Comparison of ENCODE assay signal across 8 mouse cellular contexts in the genomic region with DNA sequence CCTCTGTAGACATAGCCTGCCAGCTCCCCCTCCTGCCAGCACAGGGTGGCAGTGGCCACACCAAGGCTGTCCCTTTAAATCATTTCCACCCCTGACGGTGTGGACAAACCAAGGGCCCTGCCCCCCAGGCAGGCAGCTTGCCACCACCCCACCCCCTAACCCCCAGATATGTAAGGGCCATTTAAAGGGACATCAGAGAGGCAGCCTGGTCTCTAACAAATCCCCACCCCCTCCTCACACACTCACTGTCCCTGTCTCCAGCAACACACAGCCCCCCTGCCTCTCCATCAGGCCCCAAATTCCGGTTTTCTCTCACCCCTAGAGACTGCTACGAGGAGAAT. TPM values are rescaled to one million over a fixed set of nuclear protein-coding genes. Genes with fewer than 3 reads are reported as not detected.
DNase-seq lines count a peak whose midpoint lies in the region; ATAC-seq and TF ChIP-seq lines count a peak whose summit lies in the region.

No protein-coding gene starts in this region.

- H3K4me2 ChIP-seq in forebrain, embryonic 13.5 days = peak overlapping the region; percentile 99
- H3K4me2 ChIP-seq in limb, embryonic 12.5 days = peak overlapping the region; percentile 99
- H3K4me2 ChIP-seq in midbrain, postnatal 0 days (ENCODE audit: low read depth, low read length, poor library complexity, severe bottlenecking) = peak overlapping the region; percentile 94

- peak overlapping the region; percentile 97 for H3K9ac ChIP-seq in forebrain, embryonic 13.5 days
- H3K9ac ChIP-seq in limb, embryonic 12.5 days (replicated peaks) = peak overlapping the region; percentile 98
- peak overlapping the region; percentile 98 for H3K9ac ChIP-seq in midbrain, postnatal 0 days (replicated peaks; ENCODE audit: low read length, poor library complexity, severe bottlenecking)

- intact Hi-C loops in left cerebral cortex, postnatal 25 days (cut with DNase I) = loop anchor here (5.0 kb wide), 1 partner anchor 318 kb away; the partner anchor contains the start of gene Per1
- intact Hi-C loops in left cerebral cortex, postnatal 36 days (cut with DNase I) = loop anchor here (10.0 kb wide), 1 partner anchor 320 kb away; the partner anchor contains the start of gene Per1

- 0 out of 2 replicates have a peak, but pooled peaks cover 3% of the 10 kb centered on the region for H3K27me3 ChIP-seq in forebrain, embryonic 13.5 days
- H3K27me3 ChIP-seq in hindbrain, embryonic 10.5 days (ENCODE audit: insufficient read depth, poor library complexity, severe bottlenecking) = peaks cover 2% of the 10 kb centered on the region; the same call in 1 of the 2 replicates
- no peaks in the 10 kb centered on the region for H3K27me3 ChIP-seq in limb, embryonic 12.5 days
- H3K27me3 ChIP-seq in midbrain, postnatal 0 days (ENCODE audit: insufficient read depth, low read length) = no peaks in the 10 kb centered on the region

- no peaks in the 10 kb centered on the region for H3K9me3 ChIP-seq in forebrain, embryonic 13.5 days (replicated peaks)
- no peaks in the 10 kb centered on the region for H3K9me3 ChIP-seq in hindbrain, embryonic 10.5 days
- no peaks in the 10 kb centered on the region for H3K9me3 ChIP-seq in limb, embryonic 12.5 days
- H3K9me3 ChIP-seq in midbrain, postnatal 0 days (ENCODE audit: low read length) = no peaks in the 10 kb centered on the region

- no peak for TF ChIP-seq POLR2A in bone marrow, adult 2 months (IDR thresholded peaks at IDR 0.05; ENCODE audit: borderline replicate concordance, control insufficient read depth, low read depth, low read length)

- peak overlapping the region; percentile 94 for H3K27ac ChIP-seq in bone marrow, adult 2 months (ENCODE audit: control insufficient read depth, insufficient read depth, low read depth, low read length, poor library complexity)
- H3K27ac ChIP-seq in forebrain, embryonic 13.5 days = peak overlapping the region; percentile 99
- H3K27ac ChIP-seq in hindbrain, embryonic 10.5 days = peak overlapping the region; percentile 99
- peak overlapping the region; percentile 99 for H3K27ac ChIP-seq in limb, embryonic 12.5 days
- H3K27ac ChIP-seq in midbrain, postnatal 0 days (ENCODE audit: low read depth, low read length) = peak overlapping the region; percentile 98

- TF ChIP-seq CTCF in bone marrow, adult 2 months (IDR thresholded peaks at IDR 0.05; ENCODE audit: control insufficient read depth, insufficient read depth, low read length) = peak; percentile 11; the same call in 1 of the 2 replicates
- TF ChIP-seq CTCF in midbrain, postnatal 0 days (IDR thresholded peaks at IDR 0.05) = peak; percentile 39; the same call in 1 of the 2 replicates

- H3K4me3 ChIP-seq in bone marrow, adult 2 months (replicated peaks; ENCODE audit: control insufficient read depth, low read depth, low read length) = peak overlapping the region; percentile 67
- peak overlapping the region; percentile 79 for H3K4me3 ChIP-seq in forebrain, embryonic 13.5 days
- peak overlapping the region; percentile 82 for H3K4me3 ChIP-seq in hindbrain, embryonic 10.5 days
- peak overlapping the region; percentile 79 for H3K4me3 ChIP-seq in limb, embryonic 12.5 days (replicated peaks)
- peak overlapping the region; percentile 71 for H3K4me3 ChIP-seq in midbrain, postnatal 0 days (ENCODE audit: low read depth, low read length)

- H3K4me1 ChIP-seq in bone marrow, adult 2 months (ENCODE audit: control insufficient read depth, insufficient read depth, low read length) = peaks cover 7% of the 10 kb centered on the region; the same call in 1 of the 2 replicates
- peaks cover 72% of the 10 kb centered on the region for H3K4me1 ChIP-seq in forebrain, embryonic 13.5 days
- peaks cover 94% of the 10 kb centered on the region for H3K4me1 ChIP-seq in hindbrain, embryonic 10.5 days (replicated peaks)
- peaks cover 58% of the 10 kb centered on the region for H3K4me1 ChIP-seq in limb, embryonic 12.5 days (replicated peaks)
- H3K4me1 ChIP-seq in midbrain, postnatal 0 days (ENCODE audit: insufficient read depth, low read length) = peaks cover 33% of the 10 kb centered on the region

- H3K36me3 ChIP-seq in forebrain, embryonic 13.5 days (ENCODE audit: poor library complexity, severe bottlenecking) = peaks cover 17% of the 10 kb centered on the region
- H3K36me3 ChIP-seq in hindbrain, embryonic 10.5 days = peaks cover 26% of the 10 kb centered on the region
- H3K36me3 ChIP-seq in limb, embryonic 12.5 days = peaks cover 20% of the 10 kb centered on the region
- H3K36me3 ChIP-seq in midbrain, postnatal 0 days (ENCODE audit: insufficient read depth, low read length) = 0 out of 2 replicates have a peak, but pooled peaks cover 4% of the 10 kb centered on the region

- ATAC-seq in forebrain, embryonic 13.5 days = peak; percentile 4; the same call in 1 of the 2 replicates
- ATAC-seq in limb, embryonic 12.5 days (ENCODE audit: insufficient number of reproducible peaks, insufficient read depth, low FRiP score, low TSS enrichment, low read depth) = no peak
- peak; percentile 21 for ATAC-seq in midbrain, postnatal 0 days (ENCODE audit: low FRiP score)
- ATAC-seq in megakaryocyte-erythroid progenitor cell, adult 5-6 weeks (replicated peaks; ENCODE audit: low FRiP score, low TSS enrichment, poor library complexity, severe bottlenecking) = no peak

- peak; percentile 47 to 55 for DNase-seq in left cerebral cortex, postnatal 25 days (ENCODE audit: low spot score in 2 of 2)
- DNase-seq in left cerebral cortex, postnatal 36 days (ENCODE audit: low spot score in 2 of 2) = no peak
- peak; percentile 69 for DNase-seq in hindbrain, embryonic 10.5 days (ENCODE audit: low spot score)
- peak; percentile 89 for DNase-seq in midbrain, postnatal 0 days (ENCODE audit: low spot score)

- WGBS in bone marrow, adult 2 months = 6% methylated on average over 3 of the region's 3 CpGs
- 0% methylated on average over 3 of the region's 3 CpGs for WGBS in forebrain, embryonic 13.5 days
- WGBS in hindbrain, embryonic 10.5 days = 0% methylated on average over 3 of the region's 3 CpGs
- whole genome bisulfite sequencing in limb, embryonic 12.5 days = 0% methylated on average over 3 of the region's 3 CpGs
- 2% methylated on average over 3 of the region's 3 CpGs for WGBS in midbrain, postnatal 0 days

RNA-seq across cellular contexts. Expression of gene Kdm6b, which starts 1.8 kb away (rescaled TPM):
- total RNA-seq in left cerebral cortex, postnatal 25 days (2021) = 10 to 100 TPM; 23.3 to 25.3 TPM
- total RNA-seq in left cerebral cortex, postnatal 36 days (2021) = 10 to 100 TPM; 19.9 to 23.9 TPM
- polyA plus RNA-seq in bone marrow, adult 2 months (2011; ENCODE audit: insufficient read depth, insufficient read length, low replicate concordance, missing spikeins) = 13.7 and 29.2 TPM in 2 replicates
- polyA plus RNA-seq in forebrain, embryonic 13.5 days (2015; fragmentation: Nextera tagmentation; extraction: Ambion mirVana) = 55.4 and 59.3 TPM in 2 replicates
- polyA plus RNA-seq in hindbrain, embryonic 10.5 days (2016; fragmentation: Nextera tagmentation; extraction: Ambion mirVana) = 37.9 and 43.4 TPM in 2 replicates
- 45.4 and 49.1 TPM in 2 replicates for polyA plus RNA-seq in limb, embryonic 12.5 days (2016; fragmentation: Nextera tagmentation; extraction: Ambion mirVana)
- 12.1 and 14.5 TPM in 2 replicates for total RNA-seq in midbrain, postnatal 0 days (2014; rRNA removed)
- 18.9 and 22.7 TPM in 2 replicates for polyA plus RNA-seq in midbrain, postnatal 0 days (2015; fragmentation: Nextera tagmentation; extraction: Ambion mirVana)
- total RNA-seq in megakaryocyte-erythroid progenitor cell, adult 5-6 weeks (2014; fragmentation: Nextera tagmentation) = 19.3 and 22.1 TPM in 2 replicates
- total RNA-seq in megakaryocyte-erythroid progenitor cell, adult 5-6 weeks (2017) = 1.6 and 2.7 TPM in 2 replicates

RNA-seq across cellular contexts. Expression of gene Tmem88, which starts 17.3 kb away (rescaled TPM):
- 1 to 10 TPM; 3.6 to 3.8 TPM for total RNA-seq in left cerebral cortex, postnatal 25 days (2021)
- total RNA-seq in left cerebral cortex, postnatal 36 days (2021) = 1 to 10 TPM; 2.9 to 4.7 TPM
- polyA plus RNA-seq in bone marrow, adult 2 months (2011; ENCODE audit: insufficient read depth, insufficient read length, low replicate concordance, missing spikeins) = 1.6 TPM in 1 of 2 replicates, not detected in the other
- 6.3 and 6.6 TPM in 2 replicates for polyA plus RNA-seq in forebrain, embryonic 13.5 days (2015; fragmentation: Nextera tagmentation; extraction: Ambion mirVana)
- 22.1 and 22.2 TPM in 2 replicates for polyA plus RNA-seq in hindbrain, embryonic 10.5 days (2016; fragmentation: Nextera tagmentation; extraction: Ambion mirVana)
- polyA plus RNA-seq in limb, embryonic 12.5 days (2016; fragmentation: Nextera tagmentation; extraction: Ambion mirVana) = 24.2 and 25.4 TPM in 2 replicates
- total RNA-seq in midbrain, postnatal 0 days (2014; rRNA removed) = 4.4 and 5.7 TPM in 2 replicates
- 5.8 and 6.3 TPM in 2 replicates for polyA plus RNA-seq in midbrain, postnatal 0 days (2015; fragmentation: Nextera tagmentation; extraction: Ambion mirVana)
- total RNA-seq in megakaryocyte-erythroid progenitor cell, adult 5-6 weeks (2014; fragmentation: Nextera tagmentation) = 0.37 TPM in 1 of 2 replicates, not detected in the other
- total RNA-seq in megakaryocyte-erythroid progenitor cell, adult 5-6 weeks (2017) = not detected in 2 replicates

RNA-seq across cellular contexts. Expression of gene Cyb5d1, which starts 19.9 kb away (rescaled TPM):
- 10 to 100 TPM; 35.9 to 41.3 TPM for total RNA-seq in left cerebral cortex, postnatal 25 days (2021)
- 10 to 100 TPM; 36.4 to 43.1 TPM for total RNA-seq in left cerebral cortex, postnatal 36 days (2021)
- 5.1 and 9.1 TPM in 2 replicates for polyA plus RNA-seq in bone marrow, adult 2 months (2011; ENCODE audit: insufficient read depth, insufficient read length, low replicate concordance, missing spikeins)
- 45.9 and 48.6 TPM in 2 replicates for polyA plus RNA-seq in forebrain, embryonic 13.5 days (2015; fragmentation: Nextera tagmentation; extraction: Ambion mirVana)
- 47.2 and 51.7 TPM in 2 replicates for polyA plus RNA-seq in hindbrain, embryonic 10.5 days (2016; fragmentation: Nextera tagmentation; extraction: Ambion mirVana)
- 42.5 and 42.6 TPM in 2 replicates for polyA plus RNA-seq in limb, embryonic 12.5 days (2016; fragmentation: Nextera tagmentation; extraction: Ambion mirVana)
- total RNA-seq in midbrain, postnatal 0 days (2014; rRNA removed) = 16.5 and 22.6 TPM in 2 replicates
- polyA plus RNA-seq in midbrain, postnatal 0 days (2015; fragmentation: Nextera tagmentation; extraction: Ambion mirVana) = 18.2 and 18.8 TPM in 2 replicates
- 16.2 and 20.9 TPM in 2 replicates for total RNA-seq in megakaryocyte-erythroid progenitor cell, adult 5-6 weeks (2014; fragmentation: Nextera tagmentation)
- 36.7 and 41.7 TPM in 2 replicates for total RNA-seq in megakaryocyte-erythroid progenitor cell, adult 5-6 weeks (2017)

RNA-seq across cellular contexts. Expression of gene Naa38, which starts 20.0 kb away (rescaled TPM):
- total RNA-seq in left cerebral cortex, postnatal 25 days (2021) = 100 to 1,000 TPM; 105 to 109 TPM
- 100 to 1,000 TPM in 1 of 2 experiments, 10 to 100 TPM in 1; 97.9 to 108 TPM for total RNA-seq in left cerebral cortex, postnatal 36 days (2021)
- polyA plus RNA-seq in bone marrow, adult 2 months (2011; ENCODE audit: insufficient read depth, insufficient read length, low replicate concordance, missing spikeins) = 23.1 and 43.9 TPM in 2 replicates
- polyA plus RNA-seq in forebrain, embryonic 13.5 days (2015; fragmentation: Nextera tagmentation; extraction: Ambion mirVana) = 100.0 and 108 TPM in 2 replicates
- 148 and 159 TPM in 2 replicates for polyA plus RNA-seq in hindbrain, embryonic 10.5 days (2016; fragmentation: Nextera tagmentation; extraction: Ambion mirVana)
- polyA plus RNA-seq in limb, embryonic 12.5 days (2016; fragmentation: Nextera tagmentation; extraction: Ambion mirVana) = 126 and 136 TPM in 2 replicates
- 32.6 and 95.9 TPM in 2 replicates for total RNA-seq in midbrain, postnatal 0 days (2014; rRNA removed)
- 120 and 147 TPM in 2 replicates for polyA plus RNA-seq in midbrain, postnatal 0 days (2015; fragmentation: Nextera tagmentation; extraction: Ambion mirVana)
- total RNA-seq in megakaryocyte-erythroid progenitor cell, adult 5-6 weeks (2014; fragmentation: Nextera tagmentation) = 161 and 169 TPM in 2 replicates
- total RNA-seq in megakaryocyte-erythroid progenitor cell, adult 5-6 weeks (2017) = 156 and 170 TPM in 2 replicates

RNA-seq across cellular contexts. Expression of gene Chd3, which starts 46.1 kb away (rescaled TPM):
- 100 to 1,000 TPM; 449 to 474 TPM for total RNA-seq in left cerebral cortex, postnatal 25 days (2021)
- 100 to 1,000 TPM; 421 to 443 TPM for total RNA-seq in left cerebral cortex, postnatal 36 days (2021)
- polyA plus RNA-seq in bone marrow, adult 2 months (2011; ENCODE audit: insufficient read depth, insufficient read length, low replicate concordance, missing spikeins) = 49.6 and 54.5 TPM in 2 replicates
- 104 and 106 TPM in 2 replicates for polyA plus RNA-seq in forebrain, embryonic 13.5 days (2015; fragmentation: Nextera tagmentation; extraction: Ambion mirVana)
- polyA plus RNA-seq in hindbrain, embryonic 10.5 days (2016; fragmentation: Nextera tagmentation; extraction: Ambion mirVana) = 45.1 and 46.9 TPM in 2 replicates
- 121 and 124 TPM in 2 replicates for polyA plus RNA-seq in limb, embryonic 12.5 days (2016; fragmentation: Nextera tagmentation; extraction: Ambion mirVana)
- total RNA-seq in midbrain, postnatal 0 days (2014; rRNA removed) = 284 and 298 TPM in 2 replicates
- polyA plus RNA-seq in midbrain, postnatal 0 days (2015; fragmentation: Nextera tagmentation; extraction: Ambion mirVana) = 51.6 and 58.9 TPM in 2 replicates
- 45.7 and 57.3 TPM in 2 replicates for total RNA-seq in megakaryocyte-erythroid progenitor cell, adult 5-6 weeks (2014; fragmentation: Nextera tagmentation)
- 21.0 and 49.2 TPM in 2 replicates for total RNA-seq in megakaryocyte-erythroid progenitor cell, adult 5-6 weeks (2017)

Comparison
In these comparisons a context has a peak if more than half of its experiments do, and no peak if none do; other contexts are left out.
1. DNase-seq: peak in left cerebral cortex, postnatal 25 days (2 of 2), hindbrain, embryonic 10.5 days (single experiment) and midbrain, postnatal 0 days (single experiment); none in left cerebral cortex, postnatal 36 days (0 of 2).
2. ATAC-seq: peak in forebrain, embryonic 13.5 days (single experiment) and midbrain, postnatal 0 days (single experiment); none in limb, embryonic 12.5 days (single experiment) and megakaryocyte-erythroid progenitor cell, adult 5-6 weeks (single experiment).
3. Peak in every context shown above with its lines, with median percentiles within 50 percentile points of each other: H3K27ac ChIP-seq, H3K4me3 ChIP-seq, H3K4me2 ChIP-seq and H3K9ac ChIP-seq.